11 mouse cellular contexts compared by ENCODE assay signal in the genomic region with DNA sequence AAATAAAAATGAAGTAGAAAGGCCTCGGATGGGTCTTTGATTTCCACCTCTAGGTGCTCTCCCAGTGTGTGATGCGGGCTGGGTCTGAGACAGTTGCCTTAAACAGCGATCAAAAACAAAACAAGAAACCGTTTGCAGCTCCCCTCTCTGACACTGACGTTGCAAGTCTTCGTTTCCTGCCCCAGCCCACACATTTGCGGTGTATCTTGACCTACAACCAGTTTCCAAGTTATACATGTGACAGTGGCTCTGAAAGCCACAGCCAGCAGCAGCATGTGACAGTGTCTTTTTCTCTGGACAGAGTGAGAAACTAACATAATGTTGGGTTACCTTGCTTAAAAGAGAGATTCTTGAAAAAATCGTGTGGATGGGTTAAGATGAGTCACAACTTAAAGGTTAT. TPM values are rescaled to one million over a fixed set of nuclear protein-coding genes. Genes with fewer than 3 reads are reported as not detected.
DNase-seq lines count a peak whose midpoint lies in the region; ATAC-seq and TF ChIP-seq lines count a peak whose summit lies in the region.
"Had no signal": no experiment of that assay in that cellular context is flagged by ENCODE, and none has a peak within 500 bp of the region (broad histone marks: within the 10 kb centered on the region; RNA-seq: fewer than 3 reads in every experiment).

No protein-coding gene starts in this region.

- no peaks in the 10 kb centered on the region for H3K9me3 ChIP-seq in hindbrain, embryonic 14.5 days (ENCODE audit: control insufficient read depth, low read length)
- H3K9me3 ChIP-seq: midbrain, embryonic 12.5 days had no signal

- TF ChIP-seq CTCF in bone marrow, adult 2 months (IDR thresholded peaks at IDR 0.05; ENCODE audit: control insufficient read depth, insufficient read depth, low read length) = no peak

- H3K4me3 ChIP-seq in bone marrow, adult 2 months (replicated peaks; ENCODE audit: control insufficient read depth, low read depth, low read length) = peak overlapping the region; percentile 9
- H3K4me3 ChIP-seq in macrophage (ENCODE audit: inconsistent target) = no peak overlapping the region
- no peak overlapping the region for H3K4me3 ChIP-seq in hindbrain, embryonic 14.5 days (replicated peaks; ENCODE audit: low read length)
- H3K4me3 ChIP-seq: midbrain, embryonic 12.5 days had no signal

- peak overlapping the region; percentile 58; the same call in 1 of the 2 replicates for H3K27ac ChIP-seq in bone marrow, adult 2 months (ENCODE audit: control insufficient read depth, insufficient read depth, low read depth, low read length, poor library complexity)
- H3K27ac ChIP-seq in macrophage = peak overlapping the region; percentile 93
- H3K27ac ChIP-seq in hindbrain, embryonic 14.5 days = no peak overlapping the region
- H3K27ac ChIP-seq: midbrain, embryonic 12.5 days had no signal

- peak; percentile 85 for DNase-seq in thymus, postnatal 0 days (ENCODE audit: low spot score)
- DNase-seq in hindbrain, embryonic 14.5 days (ENCODE audit: low spot score) = no peak
- no peak for DNase-seq in kidney, postnatal 10 days
- no peak for DNase-seq in left cerebral cortex, adult 11 months (ENCODE audit: low spot score)
- DNase-seq: heart, postnatal 36 days; kidney, adult 2 months; layer of hippocampus, adult 9-11 months had no signal

- no peak overlapping the region for H3K4me2 ChIP-seq in hindbrain, embryonic 14.5 days (replicated peaks)
- H3K4me2 ChIP-seq: midbrain, embryonic 12.5 days had no signal

- no peaks in the 10 kb centered on the region for H3K36me3 ChIP-seq in macrophage (ENCODE audit: inconsistent target)
- H3K36me3 ChIP-seq in hindbrain, embryonic 14.5 days (replicated peaks; ENCODE audit: control insufficient read depth, insufficient read depth) = no peaks in the 10 kb centered on the region
- H3K36me3 ChIP-seq: midbrain, embryonic 12.5 days had no signal

- H3K4me1 ChIP-seq in bone marrow, adult 2 months (ENCODE audit: control insufficient read depth, insufficient read depth, low read length) = peaks cover 1% of the 10 kb centered on the region; the same call in 1 of the 2 replicates
- peaks cover 17% of the 10 kb centered on the region; the same call in 1 of the 2 replicates for H3K4me1 ChIP-seq in hindbrain, embryonic 14.5 days (replicated peaks; ENCODE audit: control insufficient read depth, insufficient read depth, low read length)

- H3K79me2 ChIP-seq in macrophage (ENCODE audit: inconsistent target) = peaks cover 35% of the 10 kb centered on the region

- 0 out of 2 replicates have a peak, but pooled peaks cover 10% of the 10 kb centered on the region for H3K27me3 ChIP-seq in hindbrain, embryonic 14.5 days (ENCODE audit: control insufficient read depth, insufficient read depth, low read length)

- no peak for TF ChIP-seq POLR2A in bone marrow, adult 2 months (IDR thresholded peaks at IDR 0.05; ENCODE audit: borderline replicate concordance, control insufficient read depth, low read depth, low read length)

- whole genome bisulfite sequencing in bone marrow, adult 2 months = 6% methylated on average over 8 of the region's 8 CpGs
- WGBS in macrophage (ENCODE audit: missing documents) = 6% methylated on average over 8 of the region's 8 CpGs
- WGBS in hindbrain, embryonic 14.5 days = 79% methylated on average over 8 of the region's 8 CpGs

- peak; percentile 61 for ATAC-seq in CD4-positive, CD25-positive, alpha-beta regulatory T cell, adult 4 months
- ATAC-seq in hindbrain, embryonic 14.5 days (ENCODE audit: low FRiP score) = no peak

- no peak overlapping the region for H3K9ac ChIP-seq in hindbrain, embryonic 14.5 days
- H3K9ac ChIP-seq: midbrain, embryonic 12.5 days had no signal

RNA-seq across cellular contexts. Expression of a gene that starts 1.2 kb away (rescaled TPM):
- polyA plus RNA-seq in CD4-positive, CD25-positive, alpha-beta regulatory T cell, adult 4 months (2017; shearing (Covaris generic)) = 10 to 100 TPM; 65.0 to 65.3 TPM
- 2.3 and 2.9 TPM in 2 replicates for polyA plus RNA-seq in bone marrow, adult 2 months (2011; ENCODE audit: insufficient read depth, insufficient read length, low replicate concordance, missing spikeins)
- total RNA-seq in macrophage (2018; cell fraction: chromatin; rRNA removed) = 10 to 100 TPM in 3 of 26 experiments, 1 to 10 TPM in 21, under 1 TPM in 2; 0.75 to 14.6 (median 3.3) TPM
- total RNA-seq in macrophage (2018; cell fraction: cytosol; rRNA removed) = 10 to 100 TPM in 8 of 26 experiments, 1 to 10 TPM in 18; 3.4 to 13.4 (median 8.6) TPM
- total RNA-seq in macrophage (2018; cell fraction: nucleus; rRNA removed) = 10 to 100 TPM in 3 of 26 experiments, 1 to 10 TPM in 23; 1.6 to 16.4 (median 6.1) TPM
- polyA plus RNA-seq in macrophage (2018) = 3.6 to 21.5 TPM (median 8.0 TPM) in 3 replicates
- polyA plus RNA-seq in thymus, postnatal 0 days (2015; fragmentation: Nextera tagmentation; extraction: Ambion mirVana) = 22.3 and 24.9 TPM in 2 replicates
- polyA plus RNA-seq in hindbrain, embryonic 14.5 days (2014; fragmentation: Nextera tagmentation; extraction: Ambion mirVana) = 0.17 and 0.40 TPM in 2 replicates

RNA-seq across cellular contexts. Expression of a gene that starts 2.3 kb away (rescaled TPM):
- polyA plus RNA-seq in CD4-positive, CD25-positive, alpha-beta regulatory T cell, adult 4 months (2017; shearing (Covaris generic)) = 10 to 100 TPM; 37.0 to 55.1 TPM
- 9.4 and 13.6 TPM in 2 replicates for polyA plus RNA-seq in bone marrow, adult 2 months (2011; ENCODE audit: insufficient read depth, insufficient read length, low replicate concordance, missing spikeins)
- total RNA-seq in macrophage (2018; cell fraction: chromatin; rRNA removed) = 100 to 1,000 TPM in 10 of 26 experiments, 10 to 100 TPM in 16; 32.0 to 265 (median 86.3) TPM
- 10 to 100 TPM in 25 of 26 experiments, 1 to 10 TPM in 1; 7.4 to 39.5 (median 16.4) TPM for total RNA-seq in macrophage (2018; cell fraction: cytosol; rRNA removed)
- 100 to 1,000 TPM in 7 of 26 experiments, 10 to 100 TPM in 19; 29.6 to 251 (median 52.5) TPM for total RNA-seq in macrophage (2018; cell fraction: nucleus; rRNA removed)
- 15.2 to 33.3 TPM (median 21.6 TPM) in 3 replicates for polyA plus RNA-seq in macrophage (2018)
- polyA plus RNA-seq in thymus, postnatal 0 days (2015; fragmentation: Nextera tagmentation; extraction: Ambion mirVana) = 26.4 and 32.1 TPM in 2 replicates
- 62.4 and 63.8 TPM in 2 replicates for polyA plus RNA-seq in hindbrain, embryonic 14.5 days (2014; fragmentation: Nextera tagmentation; extraction: Ambion mirVana)

RNA-seq across cellular contexts. Expression of a gene that starts 40.5 kb away (rescaled TPM):
- 10 to 100 TPM; 49.7 to 52.2 TPM for polyA plus RNA-seq in CD4-positive, CD25-positive, alpha-beta regulatory T cell, adult 4 months (2017; shearing (Covaris generic))
- polyA plus RNA-seq in bone marrow, adult 2 months (2011; ENCODE audit: insufficient read depth, insufficient read length, low replicate concordance, missing spikeins) = 291 and 446 TPM in 2 replicates
- total RNA-seq in macrophage (2018; cell fraction: chromatin; rRNA removed) = 100 to 1,000 TPM in 2 of 26 experiments, 10 to 100 TPM in 24; 34.5 to 123 (median 75.5) TPM
- total RNA-seq in macrophage (2018; cell fraction: cytosol; rRNA removed) = 100 to 1,000 TPM in 22 of 26 experiments, 10 to 100 TPM in 4; 88.1 to 147 (median 115) TPM
- 100 to 1,000 TPM in 4 of 26 experiments, 10 to 100 TPM in 22; 41.3 to 129 (median 78.9) TPM for total RNA-seq in macrophage (2018; cell fraction: nucleus; rRNA removed)
- polyA plus RNA-seq in macrophage (2018) = 84.9 to 132 TPM (median 125 TPM) in 3 replicates
- polyA plus RNA-seq in thymus, postnatal 0 days (2015; fragmentation: Nextera tagmentation; extraction: Ambion mirVana) = 80.3 and 91.5 TPM in 2 replicates
- 247 and 275 TPM in 2 replicates for polyA plus RNA-seq in hindbrain, embryonic 14.5 days (2014; fragmentation: Nextera tagmentation; extraction: Ambion mirVana)
